Mouse (Mus musculus): ENCODE measurements at regions not wholly inside any gene's neighbourhood (a gene's known extent, or its start where the extent isn't known, plus 50 kb on each side); places are given as distances from the start of the nearest gene placed in this dataset.

GRCm38 (mm10) chr2:75445189-75445588 is 213.9 kb upstream of the Hnrnpa3 start:
- DNase-seq (ENCODE audit: low spot score): no peak

DNA sequence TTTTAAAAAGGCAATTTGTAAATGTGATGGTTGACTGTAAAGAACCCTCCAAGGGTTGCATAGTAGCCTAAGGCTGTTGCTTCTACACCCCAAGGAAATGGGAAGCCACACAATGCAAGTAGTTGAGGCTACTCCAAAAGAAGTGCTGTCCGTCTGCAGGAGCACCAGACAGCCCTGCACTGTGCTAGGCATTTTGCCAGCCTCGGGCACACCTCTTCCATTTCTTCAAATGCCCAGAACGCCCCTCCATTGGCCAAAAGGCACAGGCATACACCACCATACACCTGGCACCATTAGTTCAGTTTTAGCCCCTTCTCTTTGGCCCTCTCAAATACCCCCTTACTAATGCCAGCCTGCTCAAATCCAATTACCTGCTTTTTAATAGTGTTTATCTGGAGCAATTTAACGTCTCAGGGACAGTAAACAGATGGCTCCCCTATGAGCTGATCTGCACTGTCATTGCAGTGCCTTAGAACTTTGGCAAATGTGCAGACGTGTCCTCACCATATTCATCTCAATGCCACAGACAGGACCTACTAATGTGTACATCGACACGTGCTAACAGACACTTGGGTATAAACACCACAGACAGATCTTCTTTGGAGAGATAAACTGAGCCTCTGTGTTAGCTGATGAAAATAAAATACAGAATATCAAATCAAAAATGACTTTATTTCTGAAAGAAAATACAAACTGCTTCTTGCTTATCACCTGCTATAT is 211.9 kb upstream of the Hnrnpa3 start:
- DNase-seq (ENCODE audit: low spot score): no peak
- ATAC-seq (ENCODE audit: extremely low read depth, insufficient number of reproducible peaks, low FRiP score, poor library complexity, severe bottlenecking): no peak
- no peaks in the 10 kb centered on the region for H3K9me3 ChIP-seq (replicated peaks)
- H3K4me3 ChIP-seq (ENCODE audit: low read depth, low read length): no peak overlapping the region
- H3K27me3 ChIP-seq (ENCODE audit: insufficient read depth, low read length): no peaks in the 10 kb centered on the region; the same call in 1 of the 2 replicates
- no peaks in the 10 kb centered on the region for H3K4me1 ChIP-seq (ENCODE audit: insufficient read depth, low read depth, low read length)
- H3K36me3 ChIP-seq (replicated peaks): no peaks in the 10 kb centered on the region
- no peak for TF ChIP-seq GATA2 (IDR thresholded peaks at IDR 0.05; ENCODE audit: borderline replicate concordance, low read depth, low read length)
- TF ChIP-seq CTCF (IDR thresholded peaks at IDR 0.05; ENCODE audit: low read depth, low read length): no peak
- TF ChIP-seq POLR2AphosphoS5 (IDR thresholded peaks at IDR 0.05; ENCODE audit: insufficient replicate concordance, low read depth, low read length): no peak
- no peak for TF ChIP-seq TAL1 (conservative IDR thresholded peaks at IDR 0.05; ENCODE audit: low read depth, low read length)
- TF ChIP-seq GATA1 (IDR thresholded peaks at IDR 0.05; ENCODE audit: borderline replicate concordance, low read length): no peak

More at GRCm38 (mm10) chr2:75445189-75445588, 213.9 kb upstream of the Hnrnpa3 start:
- Histone ChIP-seq H3K36me3 (replicated peaks) (no peaks in the 10 kb centered on the region), H3K4me3 (ENCODE audit: low read depth, low read length) (no peak overlapping the region), H3K9me3 (replicated peaks) (no peaks in the 10 kb centered on the region), H3K27me3 (ENCODE audit: insufficient read depth, low read length) (no peaks in the 10 kb centered on the region; the same call in 1 of the 2 replicates), H3K4me1 (ENCODE audit: insufficient read depth, low read depth, low read length) (no peaks in the 10 kb centered on the region)
- TF ChIP-seq POLR2AphosphoS5 (IDR thresholded peaks at IDR 0.05; ENCODE audit: insufficient replicate concordance, low read depth, low read length) (no peak), GATA2 (IDR thresholded peaks at IDR 0.05; ENCODE audit: borderline replicate concordance, low read depth, low read length) (no peak), TAL1 (conservative IDR thresholded peaks at IDR 0.05; ENCODE audit: low read depth, low read length) (no peak), CTCF (IDR thresholded peaks at IDR 0.05; ENCODE audit: low read depth, low read length) (no peak), GATA1 (IDR thresholded peaks at IDR 0.05; ENCODE audit: borderline replicate concordance, low read length) (no peak)
- no peak for ATAC-seq (ENCODE audit: extremely low read depth, insufficient number of reproducible peaks, low FRiP score, poor library complexity, severe bottlenecking)

DNA sequence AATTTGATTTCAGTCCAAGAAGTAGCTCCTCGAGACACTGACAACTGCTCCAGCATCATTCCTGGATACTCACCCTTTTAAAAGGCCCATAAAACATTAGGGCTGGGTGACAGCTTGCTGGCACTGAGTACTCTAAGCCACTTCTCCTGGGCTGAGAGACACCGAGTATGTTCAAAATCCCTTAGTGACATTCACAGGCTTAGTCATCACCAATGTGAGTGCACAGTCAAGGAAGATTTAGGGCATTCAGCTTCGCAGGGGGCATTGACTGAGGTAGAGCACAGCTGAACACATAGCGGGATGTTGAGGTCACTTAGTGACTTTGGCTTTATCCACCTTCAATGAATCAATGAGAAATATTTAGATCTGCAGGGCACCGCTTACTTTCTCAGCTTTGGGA is 210.8 kb upstream of the Hnrnpa3 start:
- TF ChIP-seq GATA1 (IDR thresholded peaks at IDR 0.05; ENCODE audit: borderline replicate concordance, low read length) (no peak), TAL1 (conservative IDR thresholded peaks at IDR 0.05; ENCODE audit: low read depth, low read length) (no peak), GATA2 (IDR thresholded peaks at IDR 0.05; ENCODE audit: borderline replicate concordance, low read depth, low read length) (no peak)
- H3K36me3 ChIP-seq (replicated peaks): no peaks in the 10 kb centered on the region
- DNase-seq (ENCODE audit: low spot score): no peak

DNA sequence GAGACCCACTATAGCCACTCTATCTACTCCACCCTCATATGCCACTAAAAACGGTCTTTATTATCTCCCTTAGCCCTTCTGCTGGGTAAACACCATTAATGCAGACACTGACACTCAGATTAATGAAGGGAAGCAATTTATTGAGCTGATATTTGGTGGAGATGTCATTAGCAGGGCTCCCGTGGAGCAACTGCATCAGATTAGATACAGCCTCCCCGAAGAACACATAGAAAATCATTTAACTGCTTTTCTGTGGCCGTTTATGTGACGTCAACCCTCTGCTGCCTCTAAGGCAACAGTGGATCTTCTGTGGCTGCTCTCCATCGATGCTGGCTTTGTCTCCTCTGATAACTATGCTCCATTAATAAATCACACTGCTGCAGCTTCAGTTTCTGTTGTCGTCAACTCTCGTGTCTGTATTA is 207.2 kb upstream of the Hnrnpa3 start:
- no peaks in the 10 kb centered on the region for H3K9me3 ChIP-seq (replicated peaks)
- H3K4me1 ChIP-seq (ENCODE audit: insufficient read depth, low read depth, low read length): no peaks in the 10 kb centered on the region
- no peaks in the 10 kb centered on the region for H3K36me3 ChIP-seq (replicated peaks)
- H3K4me3 ChIP-seq (ENCODE audit: low read depth, low read length): no peak overlapping the region
- DNase-seq (ENCODE audit: low spot score): no peak
- ATAC-seq (ENCODE audit: extremely low read depth, insufficient number of reproducible peaks, low FRiP score, poor library complexity, severe bottlenecking): no peak
- TF ChIP-seq POLR2AphosphoS5 (IDR thresholded peaks at IDR 0.05; ENCODE audit: insufficient replicate concordance, low read depth, low read length) (no peak), GATA1 (IDR thresholded peaks at IDR 0.05; ENCODE audit: borderline replicate concordance, low read length) (no peak), TAL1 (conservative IDR thresholded peaks at IDR 0.05; ENCODE audit: low read depth, low read length) (no peak), CTCF (IDR thresholded peaks at IDR 0.05; ENCODE audit: low read depth, low read length) (no peak), GATA2 (IDR thresholded peaks at IDR 0.05; ENCODE audit: borderline replicate concordance, low read depth, low read length) (no peak)
- no peaks in the 10 kb centered on the region for H3K27me3 ChIP-seq (ENCODE audit: insufficient read depth, low read length)

More for the DNA sequence above, 210.8 kb upstream of the Hnrnpa3 start:
- Histone ChIP-seq H3K4me3 (ENCODE audit: low read depth, low read length) (no peak overlapping the region), H3K4me1 (ENCODE audit: insufficient read depth, low read depth, low read length) (no peaks in the 10 kb centered on the region), H3K27me3 (ENCODE audit: insufficient read depth, low read length) (no peaks in the 10 kb centered on the region; the same call in 1 of the 2 replicates), H3K9me3 (replicated peaks) (no peaks in the 10 kb centered on the region)
- ATAC-seq (ENCODE audit: extremely low read depth, insufficient number of reproducible peaks, low FRiP score, poor library complexity, severe bottlenecking): no peak

DNA sequence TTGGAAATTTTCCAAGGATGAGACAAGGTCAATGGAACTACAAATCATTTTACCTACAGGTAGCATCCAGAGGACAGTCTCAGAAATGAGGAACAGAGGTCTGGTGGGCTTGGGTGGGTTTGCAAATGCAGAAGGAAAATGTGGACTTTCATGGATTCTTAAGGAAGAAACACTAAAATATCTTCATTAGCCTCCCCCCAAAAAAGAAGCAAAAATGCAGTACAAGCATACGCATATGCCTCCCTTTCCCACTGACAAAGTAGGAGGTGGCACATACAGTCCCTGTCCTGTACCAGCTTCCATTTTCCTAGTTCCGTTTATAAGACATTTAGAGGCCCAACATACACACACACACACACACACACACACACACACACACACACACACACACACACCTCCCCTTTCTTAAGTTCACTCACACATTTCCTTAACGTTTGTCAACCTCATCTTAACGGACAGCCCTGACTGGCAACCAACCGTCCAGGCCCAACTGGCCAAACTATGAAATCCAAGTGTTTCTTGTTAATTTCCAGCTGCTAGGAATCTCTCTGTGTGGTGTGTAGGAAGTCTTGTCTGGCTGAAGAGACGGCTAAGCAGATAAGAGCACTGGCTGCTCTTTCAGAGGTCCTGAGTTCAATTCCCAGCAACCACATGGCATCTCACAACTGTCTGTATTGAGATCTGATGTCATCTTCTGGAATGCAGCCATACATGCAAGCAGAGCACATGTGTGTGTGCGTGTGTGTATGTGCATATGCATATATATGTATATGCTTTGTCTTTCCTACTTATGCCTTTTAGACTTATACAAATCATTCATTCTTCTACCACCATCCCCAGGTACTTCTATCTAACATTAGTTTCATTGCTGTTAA is 206.6 kb upstream of the Hnrnpa3 start:
- TF ChIP-seq POLR2AphosphoS5 (IDR thresholded peaks at IDR 0.05; ENCODE audit: insufficient replicate concordance, low read depth, low read length) (no peak), GATA1 (IDR thresholded peaks at IDR 0.05; ENCODE audit: borderline replicate concordance, low read length) (no peak), TAL1 (conservative IDR thresholded peaks at IDR 0.05; ENCODE audit: low read depth, low read length) (no peak), GATA2 (IDR thresholded peaks at IDR 0.05; ENCODE audit: borderline replicate concordance, low read depth, low read length) (no peak), CTCF (IDR thresholded peaks at IDR 0.05; ENCODE audit: low read depth, low read length) (no peak)
- Histone ChIP-seq H3K9me3 (replicated peaks) (no peaks in the 10 kb centered on the region), H3K4me3 (ENCODE audit: low read depth, low read length) (no peak overlapping the region), H3K36me3 (replicated peaks) (no peaks in the 10 kb centered on the region), H3K27me3 (ENCODE audit: insufficient read depth, low read length) (no peaks in the 10 kb centered on the region), H3K4me1 (ENCODE audit: insufficient read depth, low read depth, low read length) (no peaks in the 10 kb centered on the region)
- no peak for DNase-seq (ENCODE audit: low spot score)
- ATAC-seq (ENCODE audit: extremely low read depth, insufficient number of reproducible peaks, low FRiP score, poor library complexity, severe bottlenecking): no peak

- Histone ChIP-seq H3K4me3 (ENCODE audit: low read depth, low read length) (no peak overlapping the region), H3K9me3 (replicated peaks) (no peaks in the 10 kb centered on the region), H3K4me1 (ENCODE audit: insufficient read depth, low read depth, low read length) (no peaks in the 10 kb centered on the region), H3K36me3 (replicated peaks) (no peaks in the 10 kb centered on the region), H3K27me3 (ENCODE audit: insufficient read depth, low read length) (no peaks in the 10 kb centered on the region)
- TF ChIP-seq TAL1 (conservative IDR thresholded peaks at IDR 0.05; ENCODE audit: low read depth, low read length) (no peak), CTCF (IDR thresholded peaks at IDR 0.05; ENCODE audit: low read depth, low read length) (no peak), GATA2 (IDR thresholded peaks at IDR 0.05; ENCODE audit: borderline replicate concordance, low read depth, low read length) (no peak), GATA1 (IDR thresholded peaks at IDR 0.05; ENCODE audit: borderline replicate concordance, low read length) (no peak), POLR2AphosphoS5 (IDR thresholded peaks at IDR 0.05; ENCODE audit: insufficient replicate concordance, low read depth, low read length) (no peak)
- DNase-seq (ENCODE audit: low spot score) (no peak), ATAC-seq (ENCODE audit: extremely low read depth, insufficient number of reproducible peaks, low FRiP score, poor library complexity, severe bottlenecking) (no peak)
Observed at GRCm38 (mm10) chr2:75455481-75455880, 203.6 kb upstream of the Hnrnpa3 start.

Data from G1E (cell line).